Mouse (Mus musculus): ENCODE results near the gene Bpifa6.

Bpifa6 gene

GRCm38 (mm10) chr2:154044743-154045142 is 70.0 kb downstream of the Bpifa6 start:
- DNase-seq = no peak

All from kidney, postnatal 14 days (tissue).